Comparison of ENCODE assay signal across 10 mouse cellular contexts in genomic region chr9:108412221-108412620, GRCm38 (mm10). TPM values are rescaled to one million over a fixed set of nuclear protein-coding genes. Genes with fewer than 3 reads are reported as not detected.
DNase-seq lines count a peak whose midpoint lies in the region; ATAC-seq and TF ChIP-seq lines count a peak whose summit lies in the region.
"Had no signal": no experiment of that assay in that cellular context is flagged by ENCODE, and none has a peak within 500 bp of the region (broad histone marks: within the 10 kb centered on the region; RNA-seq: fewer than 3 reads in every experiment).

No protein-coding gene starts in this region.

- TF ChIP-seq EP300 in CH12.LX (IDR thresholded peaks at IDR 0.05; ENCODE audit: low read length), result no peak

- no peak overlapping the region for H3K4me2 ChIP-seq in intestine, postnatal 0 days (replicated peaks; ENCODE audit: low read depth)
- H3K4me2 ChIP-seq in intestine, embryonic 16.5 days (ENCODE audit: low read depth, low read length), result no peak overlapping the region
- no peak overlapping the region for H3K4me2 ChIP-seq in CH12.LX (ENCODE audit: insufficient read depth, low read depth, poor library complexity, severe bottlenecking)
- H3K4me2 ChIP-seq: hindbrain, embryonic 15.5 days had no signal

- peak; percentile 82 for TF ChIP-seq RAD21 in CH12.LX (IDR thresholded peaks at IDR 0.05; ENCODE audit: low read depth, low read length)

- no peak overlapping the region for H3K4me3 ChIP-seq in intestine, postnatal 0 days (ENCODE audit: low read depth, low read length)
- no peak overlapping the region for H3K4me3 ChIP-seq in intestine, embryonic 16.5 days (ENCODE audit: low read length)
- H3K4me3 ChIP-seq in CH12.LX (replicated peaks in 1 of 3; ENCODE audit: low read depth in 2 of 3, low read length in 2 of 3, poor library complexity in 1 of 3), result no peak overlapping the region
- H3K4me3 ChIP-seq: hindbrain, embryonic 15.5 days had no signal

- H3K9me3 ChIP-seq in intestine, postnatal 0 days (ENCODE audit: control insufficient read depth), result no peaks in the 10 kb centered on the region
- H3K9me3 ChIP-seq in intestine, embryonic 16.5 days (ENCODE audit: control insufficient read depth, low read length), result no peaks in the 10 kb centered on the region
- no peaks in the 10 kb centered on the region for H3K9me3 ChIP-seq in CH12.LX (replicated peaks; ENCODE audit: low read length)
- H3K9me3 ChIP-seq: hindbrain, embryonic 15.5 days had no signal

- no peak overlapping the region for H3K27ac ChIP-seq in intestine, postnatal 0 days (ENCODE audit: low read depth, low read length)
- no peak overlapping the region for H3K27ac ChIP-seq in intestine, embryonic 16.5 days (ENCODE audit: low read length)
- H3K27ac ChIP-seq in CH12.LX (ENCODE audit: insufficient read depth, low read depth), result no peak overlapping the region
- H3K27ac ChIP-seq: hindbrain, embryonic 15.5 days; macrophage had no signal

- no peaks in the 10 kb centered on the region for H3K4me1 ChIP-seq in intestine, postnatal 0 days (replicated peaks; ENCODE audit: control insufficient read depth, insufficient read depth, low read length)
- no peaks in the 10 kb centered on the region for H3K4me1 ChIP-seq in intestine, embryonic 16.5 days (ENCODE audit: control insufficient read depth, insufficient read depth, low read length)
- no peaks in the 10 kb centered on the region for H3K4me1 ChIP-seq in CH12.LX (ENCODE audit: control insufficient read depth in 1 of 2, insufficient read depth in 2 of 2)
- H3K4me1 ChIP-seq: hindbrain, embryonic 15.5 days had no signal

- peak; percentile 26 for DNase-seq in CH12.LX (ENCODE audit: extremely low read depth)
- DNase-seq in R1 (ENCODE audit: low read depth, low spot score), result peak; percentile 25
- DNase-seq in kidney, postnatal 4 days, result peak; percentile 19 to 31
- no peak for DNase-seq in yolk sac, embryonic 10.5 days (ENCODE audit: low spot score)
- no peak for DNase-seq in right cerebral cortex, postnatal 25 days

- H3K9ac ChIP-seq in intestine, postnatal 0 days (ENCODE audit: low read depth, low read length), result no peak overlapping the region
- no peak overlapping the region for H3K9ac ChIP-seq in intestine, embryonic 16.5 days (ENCODE audit: low read depth, low read length)
- H3K9ac ChIP-seq in CH12.LX (ENCODE audit: insufficient read depth, low read depth), result no peak overlapping the region
- H3K9ac ChIP-seq: hindbrain, embryonic 15.5 days had no signal

- H3K79me2 ChIP-seq in CH12.LX (replicated peaks; ENCODE audit: control insufficient read depth, extremely low read depth, insufficient read depth, poor library complexity, severe bottlenecking), result no peaks in the 10 kb centered on the region

- WGBS in intestine, postnatal 0 days, result 58% methylated on average over 1 of the region's 1 CpGs
- WGBS in intestine, embryonic 16.5 days, result 79% methylated on average over 1 of the region's 1 CpGs

- in situ Hi-C loops in CH12.LX (cut with MboI; ENCODE audit: low pct_ligation_motif_present, low pct_unique_long_range_greater_than_20kb, low sequenced_read_pairs), result no loop called here

- H3K36me3 ChIP-seq in intestine, postnatal 0 days (ENCODE audit: control insufficient read depth, insufficient read depth), result no peaks in the 10 kb centered on the region
- H3K36me3 ChIP-seq in intestine, embryonic 16.5 days (ENCODE audit: control insufficient read depth, insufficient read depth, low read length), result no peaks in the 10 kb centered on the region
- H3K36me3 ChIP-seq in CH12.LX (replicated peaks in 1 of 2; ENCODE audit: control insufficient read depth in 1 of 2, insufficient read depth in 1 of 2, low read length in 1 of 2), result no peaks in the 10 kb centered on the region
- H3K36me3 ChIP-seq: hindbrain, embryonic 15.5 days had no signal

- H3K27me3 ChIP-seq in intestine, postnatal 0 days (replicated peaks; ENCODE audit: control insufficient read depth, insufficient read depth, low read length), result no peaks in the 10 kb centered on the region
- H3K27me3 ChIP-seq in intestine, embryonic 16.5 days (replicated peaks; ENCODE audit: control insufficient read depth, insufficient read depth, low read length), result no peaks in the 10 kb centered on the region
- H3K27me3 ChIP-seq in CH12.LX (replicated peaks), result no peaks in the 10 kb centered on the region
- H3K27me3 ChIP-seq: hindbrain, embryonic 15.5 days had no signal

- ATAC-seq in intestine, postnatal 0 days, result no peak
- no peak for ATAC-seq in intestine, embryonic 16.5 days

- dilution Hi-C loops in CH12.LX (cut with MboI; ENCODE audit: extremely low pct_ligation_motif_present, extremely low pct_unique_long_range_greater_than_20kb, low sequenced_read_pairs), result no loop called here

- peak; percentile 72 for TF ChIP-seq CTCF in intestine, postnatal 0 days (IDR thresholded peaks at IDR 0.05; ENCODE audit: low read depth)
- peak in 1 of 2 experiments; percentile 82; a peak in 2 of 4 replicates for TF ChIP-seq CTCF in CH12.LX (conservative IDR thresholded peaks at IDR 0.05 in 1 of 2, IDR thresholded peaks at IDR 0.05 in 1 of 2; ENCODE audit: low read depth in 2 of 2, low read length in 2 of 2)

- no peak for TF ChIP-seq POLR2A in CH12.LX (IDR thresholded peaks at IDR 0.05; ENCODE audit: low read depth, low read length)

TF ChIP-seq in CH12.LX, 34 proteins besides CTCF, POLR2A, EP300 and RAD21:
- peak; percentile 66 for TF ChIP-seq SMC3 (IDR thresholded peaks at IDR 0.05; ENCODE audit: low read depth, low read length)
- TF ChIP-seq POLR2AphosphoS2 (IDR thresholded peaks at IDR 0.05; ENCODE audit: low read depth, low read length), result no peak
- TF ChIP-seq MEF2A (IDR thresholded peaks at IDR 0.05; ENCODE audit: borderline replicate concordance, low read depth, low read length), result no peak
- TF ChIP-seq ZNF384 (IDR thresholded peaks at IDR 0.05; ENCODE audit: low read depth, low read length), result peak; percentile 25; the same call in 1 of the 2 replicates
- TF ChIP-seq MAX (IDR thresholded peaks at IDR 0.05; ENCODE audit: low read length), result no peak
- no peak for TF ChIP-seq USF1 (IDR thresholded peaks at IDR 0.05; ENCODE audit: low read depth, low read length)
- no peak for TF ChIP-seq MAZ (IDR thresholded peaks at IDR 0.05; ENCODE audit: low read depth, low read length)
- no peak for TF ChIP-seq HCFC1 (IDR thresholded peaks at IDR 0.05; ENCODE audit: low read depth, low read length)
- TF ChIP-seq NRF1 (IDR thresholded peaks at IDR 0.05; ENCODE audit: low read depth, low read length), result no peak
- no peak for TF ChIP-seq TCF12 (IDR thresholded peaks at IDR 0.05; ENCODE audit: low read depth, low read length)
- TF ChIP-seq ZKSCAN1 (IDR thresholded peaks at IDR 0.05; ENCODE audit: borderline replicate concordance, low read depth, low read length), result peak; percentile 71; the same call in 1 of the 2 replicates
- TF ChIP-seq ZMIZ1 (IDR thresholded peaks at IDR 0.05; ENCODE audit: low read depth, low read length), result no peak
- no peak for TF ChIP-seq SIN3A (IDR thresholded peaks at IDR 0.05; ENCODE audit: low read length)
- no peak for TF ChIP-seq KAT2A (IDR thresholded peaks at IDR 0.05; ENCODE audit: insufficient replicate concordance, low read length)
- TF ChIP-seq TBP (conservative IDR thresholded peaks at IDR 0.05; ENCODE audit: low read depth, low read length), result no peak
- TF ChIP-seq USF2 (conservative IDR thresholded peaks at IDR 0.05; ENCODE audit: low read depth, low read length), result no peak
- no peak for TF ChIP-seq RCOR1 (conservative IDR thresholded peaks at IDR 0.05; ENCODE audit: low read depth, low read length)
TF ChIP-seq in CH12.LX: peak in this region for 3.

RNA-seq across cellular contexts. Expression of gene Ccdc36, which starts 16.1 kb away (rescaled TPM):
- polyA plus RNA-seq in intestine, postnatal 0 days (2015; fragmentation: Nextera tagmentation; extraction: Ambion mirVana), result 0.29 TPM in 2 replicates
- 1.1 TPM in 2 replicates for polyA plus RNA-seq in intestine, embryonic 16.5 days (2015; fragmentation: Nextera tagmentation; extraction: Ambion mirVana)
- 0.04 TPM in 2 replicates for total RNA-seq in CH12.LX (2012; rRNA removed)
- total RNA-seq in CH12.LX (2014; rRNA removed), result 0.13 and 0.20 TPM in 2 replicates
- polyA plus RNA-seq in CH12.LX (2012; ENCODE audit: insufficient read length, low read depth), result 0.13 TPM in 1 of 2 replicates, not detected in the other
- polyA plus RNA-seq: macrophage had no signal

RNA-seq across cellular contexts. Expression of gene 1700102P08Rik, which starts 19.6 kb away (rescaled TPM):
- 0.14 TPM in 1 of 2 replicates, not detected in the other for polyA plus RNA-seq in intestine, postnatal 0 days (2015; fragmentation: Nextera tagmentation; extraction: Ambion mirVana)
- 0.49 and 0.55 TPM in 2 replicates for polyA plus RNA-seq in intestine, embryonic 16.5 days (2015; fragmentation: Nextera tagmentation; extraction: Ambion mirVana)
- total RNA-seq in CH12.LX (2012; rRNA removed) (0.21 TPM in 2 replicates), CH12.LX (2014; rRNA removed) (0.59 TPM in 1 of 2 replicates, not detected in the other)
- polyA plus RNA-seq in CH12.LX (2012; ENCODE audit: insufficient read length, low read depth), result 0.26 TPM in 1 of 2 replicates, not detected in the other
- polyA plus RNA-seq: macrophage had no signal

RNA-seq across cellular contexts. Expression of gene BC048562, which starts 24.1 kb away (rescaled TPM):
- not detected in 2 replicates for polyA plus RNA-seq in intestine, postnatal 0 days (2015; fragmentation: Nextera tagmentation; extraction: Ambion mirVana)
- not detected in 2 replicates for polyA plus RNA-seq in intestine, embryonic 16.5 days (2015; fragmentation: Nextera tagmentation; extraction: Ambion mirVana)
- total RNA-seq in CH12.LX (2012; rRNA removed) (not detected in 2 replicates), CH12.LX (2014; rRNA removed) (not detected in 2 replicates)
- not detected in 2 replicates for polyA plus RNA-seq in CH12.LX (2012; ENCODE audit: insufficient read length, low read depth)
- polyA plus RNA-seq: hindbrain, embryonic 15.5 days; macrophage; stomach, embryonic 14.5 days had no signal

RNA-seq across cellular contexts. Expression of gene Ccdc71, which starts 48.1 kb away (rescaled TPM):
- polyA plus RNA-seq in intestine, postnatal 0 days (2015; fragmentation: Nextera tagmentation; extraction: Ambion mirVana), result 29.4 and 30.2 TPM in 2 replicates
- 49.2 and 53.5 TPM in 2 replicates for polyA plus RNA-seq in intestine, embryonic 16.5 days (2015; fragmentation: Nextera tagmentation; extraction: Ambion mirVana)
- total RNA-seq in CH12.LX (2012; rRNA removed) (16.1 and 19.3 TPM in 2 replicates), CH12.LX (2014; rRNA removed) (13.0 and 14.5 TPM in 2 replicates)
- 29.0 and 33.0 TPM in 2 replicates for polyA plus RNA-seq in CH12.LX (2012; ENCODE audit: insufficient read length, low read depth)

RNA-seq across cellular contexts. Expression of gene Klhdc8b, which starts 49.2 kb away (rescaled TPM):
- polyA plus RNA-seq in intestine, postnatal 0 days (2015; fragmentation: Nextera tagmentation; extraction: Ambion mirVana), result 24.2 and 24.8 TPM in 2 replicates
- 44.7 and 49.6 TPM in 2 replicates for polyA plus RNA-seq in intestine, embryonic 16.5 days (2015; fragmentation: Nextera tagmentation; extraction: Ambion mirVana)
- total RNA-seq in CH12.LX (2012; rRNA removed) (3.1 and 3.5 TPM in 2 replicates), CH12.LX (2014; rRNA removed) (1.9 and 2.6 TPM in 2 replicates)
- polyA plus RNA-seq in CH12.LX (2012; ENCODE audit: insufficient read length, low read depth), result 3.4 and 5.2 TPM in 2 replicates

Comparison
In these comparisons a context has a peak if more than half of its experiments do, and no peak if none do; other contexts are left out.
1. DNase-seq: peak in CH12.LX (single experiment), R1 (single experiment) and kidney, postnatal 4 days (2 of 2); none in yolk sac, embryonic 10.5 days (single experiment) and right cerebral cortex, postnatal 25 days (single experiment).